Mouse (Mus musculus) embryonic facial prominence, embryonic 14.5 days (tissue): ENCODE data around the gene Adcy4. TPM values are rescaled to one million over a fixed set of nuclear protein-coding genes. Genes with fewer than 3 reads are reported as not detected.
A peak's percentile ranks its signal among the peaks of the same experiment; 100 is the strongest.

Experiments used
- ATAC-seq: fragments of 200-750 bp; cut with Nextera tagmentation; 2 replicates; pipeline ENCODE4 v1.8.0; 2017; ENCODE audit warnings: low read depth, moderate number of reproducible peaks, moderate TSS enrichment
- DNase-seq: peaks from one replicate; pipeline ENCODE4 v3.0.0-alpha.2; 2015; ENCODE audit warnings: low spot score
- H3K27ac ChIP-seq: fragments of 300-500 bp; sonication (generic); replicated peaks from 2 replicates; pipeline ENCODE4 v1.5.1; 2014; ENCODE audit warnings: low read depth, mild to moderate bottlenecking, low read length, moderate library complexity
- H3K27me3 ChIP-seq: fragments of 300-500 bp; sonication (generic); replicated peaks from 2 replicates; pipeline ENCODE4 v1.6.1; 2014; ENCODE audit warnings: low read length; ENCODE audit not compliant: control insufficient read depth, insufficient read depth
- H3K36me3 ChIP-seq: fragments of 300-500 bp; sonication (generic); 2 replicates; pipeline ENCODE4 v1.6.1; 2014; ENCODE audit warnings: low read length, mixed read lengths; ENCODE audit not compliant: control insufficient read depth, insufficient read depth
- H3K4me1 ChIP-seq: fragments of 300-500 bp; sonication (generic); 2 replicates; pipeline ENCODE4 v1.6.1; 2014; ENCODE audit warnings: antibody characterized with exemption, low read length; ENCODE audit not compliant: control insufficient read depth, insufficient read depth
- H3K4me2 ChIP-seq: fragments of 300-500 bp; sonication (generic); 2 replicates; pipeline ENCODE4 v1.6.1; 2014; ENCODE audit warnings: low read depth, mild to moderate bottlenecking, low read length, moderate library complexity, mixed read lengths
- H3K4me3 ChIP-seq: fragments of 300-500 bp; sonication (generic); 2 replicates; pipeline ENCODE4 v1.5.1; 2014; ENCODE audit warnings: low read depth, mild to moderate bottlenecking, low read length
- H3K9ac ChIP-seq: fragments of 300-500 bp; sonication (generic); 2 replicates; pipeline ENCODE4 v1.6.1; 2014; ENCODE audit warnings: low read depth, mild to moderate bottlenecking, low read length, moderate library complexity, mixed read lengths
- H3K9me3 ChIP-seq: fragments of 300-500 bp; sonication (generic); 2 replicates; pipeline ENCODE4 v1.6.1; 2016; ENCODE audit warnings: low read length; ENCODE audit not compliant: control insufficient read depth
- WGBS: fragments of 180-500 bp; shearing (Covaris S2); extraction: QIAGEN DNeasy Blood & Tissue Kit; methylation state at CpG from one replicate; pipeline ENCODE4 v1.1.7; 2014; 5-methylcytosine and 5-hydroxymethylcytosine counted together
- polyA plus RNA-seq: library from polyadenylated mRNA; unstranded; fragments of >200 nt; fragmentation: Nextera tagmentation; extraction: Ambion mirVana; gene quantifications from 2 replicates; pipeline ENCODE4 v1.2.1, GENCODE M21; 2014

The Adcy4 gene
- polyA plus RNA-seq, 1 experiment from 2014 or later, result 13.4 TPM

DNA sequence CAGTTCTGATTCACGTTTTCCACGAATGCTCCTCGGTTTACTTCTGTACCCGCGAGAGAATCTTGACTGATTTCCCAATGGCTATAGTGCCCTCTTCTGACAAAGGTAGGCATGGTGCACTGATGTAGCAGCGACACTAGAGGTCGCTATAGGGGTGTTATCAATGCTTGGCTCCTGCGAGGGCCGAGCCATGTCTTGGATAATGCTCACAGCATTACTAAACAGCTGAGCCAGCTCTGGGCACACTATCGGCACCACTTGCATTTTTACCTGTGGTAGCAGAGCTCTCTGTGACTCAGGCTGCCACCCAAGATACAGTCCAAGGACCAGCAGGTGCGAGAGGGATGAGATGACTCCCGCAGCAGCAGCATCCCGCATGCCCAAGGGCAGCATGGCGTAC is 2.6 kb downstream of the Adcy4 start:
- 0 out of 2 replicates have a peak, but pooled peaks cover 9% of the 10 kb centered on the region for H3K36me3 ChIP-seq
- H3K9me3 ChIP-seq, result no peaks in the 10 kb centered on the region
- DNase-seq (peak; percentile 93), ATAC-seq (peak; percentile 79)
- peak overlapping the region; percentile 28 for H3K4me3 ChIP-seq
- peak overlapping the region; percentile 60 for H3K4me2 ChIP-seq
- no peak overlapping the region for H3K9ac ChIP-seq
- no peak overlapping the region for H3K27ac ChIP-seq
- peaks cover 9% of the 10 kb centered on the region; the same call in 1 of the 2 replicates for H3K27me3 ChIP-seq
- 16% methylated on average over 14 of the region's 14 CpGs for WGBS
- peaks cover 15% of the 10 kb centered on the region for H3K4me1 ChIP-seq

- DNase-seq, result no peak
- Histone ChIP-seq H3K4me3 (no peak overlapping the region), H3K4me1 (peaks cover 15% of the 10 kb centered on the region), H3K36me3 (0 out of 2 replicates have a peak, but pooled peaks cover 9% of the 10 kb centered on the region), H3K9me3 (no peaks in the 10 kb centered on the region), H3K4me2 (no peak overlapping the region), H3K9ac (no peak overlapping the region), H3K27me3 (peaks cover 5% of the 10 kb centered on the region; the same call in 1 of the 2 replicates), H3K27ac (no peak overlapping the region)
- WGBS, result 81% methylated on average over 11 of the region's 11 CpGs
- ATAC-seq, result no peak
Measured at GRCm38 (mm10) chr14:55780736-55781135, 3.2 kb downstream of the Adcy4 start.

DNA sequence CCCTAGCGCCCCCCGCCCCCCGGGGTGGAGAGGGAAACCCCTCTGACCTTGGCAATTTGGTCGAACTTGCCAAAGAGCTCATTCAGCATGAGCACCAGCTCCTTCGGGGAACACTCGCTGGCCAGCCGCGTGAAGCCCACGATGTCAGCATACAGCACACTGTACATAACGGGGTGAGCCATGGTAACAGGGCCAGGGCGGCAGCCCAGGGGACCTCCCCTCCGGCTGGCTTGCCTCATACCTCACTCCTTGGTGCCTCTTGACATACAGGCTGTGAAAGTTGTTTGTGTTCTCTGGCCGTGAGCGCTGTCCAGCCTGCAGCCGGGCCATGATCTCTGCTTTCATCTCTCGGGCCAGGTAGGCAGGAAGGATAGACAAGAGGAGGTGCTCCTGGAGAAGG is 4.2 kb downstream of the Adcy4 start:
- DNase-seq, result no peak
- 53% methylated on average over 16 of the region's 16 CpGs for WGBS
- Histone ChIP-seq H3K4me3 (no peak overlapping the region), H3K4me2 (no peak overlapping the region), H3K9me3 (no peaks in the 10 kb centered on the region), H3K36me3 (peaks cover 14% of the 10 kb centered on the region; the same call in 1 of the 2 replicates), H3K27me3 (peaks cover 5% of the 10 kb centered on the region; the same call in 1 of the 2 replicates), H3K4me1 (peaks cover 15% of the 10 kb centered on the region), H3K9ac (no peak overlapping the region), H3K27ac (no peak overlapping the region)
- no peak for ATAC-seq

- peaks cover 15% of the 10 kb centered on the region for H3K4me1 ChIP-seq
Measured at GRCm38 (mm10) chr14:55778686-55779085, 5.2 kb downstream of the Adcy4 start.

DNA sequence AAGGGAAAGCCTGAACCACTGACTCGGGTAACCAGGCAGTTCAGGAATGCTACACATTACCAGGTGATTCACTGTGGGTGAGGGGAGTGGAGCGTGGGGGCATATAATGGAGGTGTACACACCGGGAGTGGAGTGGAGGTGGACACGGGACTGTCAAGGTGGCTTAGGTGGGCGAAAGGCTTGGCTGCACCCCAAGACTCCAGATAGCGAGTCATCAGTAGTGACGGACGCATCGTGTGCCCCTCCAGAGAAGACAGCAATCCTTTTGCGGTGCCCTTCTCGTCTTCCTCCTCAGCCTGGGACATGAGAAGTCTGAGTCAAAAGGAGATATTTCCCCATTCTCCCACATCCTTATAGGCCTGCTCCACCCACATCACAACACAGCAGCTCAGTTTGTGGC is 6.1 kb downstream of the Adcy4 start:
- 87% methylated on average over 11 of the region's 11 CpGs for WGBS
- ATAC-seq (no peak), DNase-seq (no peak)
- H3K9me3 ChIP-seq, result no peaks in the 10 kb centered on the region
- no peak overlapping the region for H3K4me3 ChIP-seq
- no peak overlapping the region for H3K9ac ChIP-seq
- H3K36me3 ChIP-seq, result peaks cover 16% of the 10 kb centered on the region; the same call in 1 of the 2 replicates
- no peak overlapping the region for H3K4me2 ChIP-seq
- no peak overlapping the region for H3K27ac ChIP-seq
- peaks cover 14% of the 10 kb centered on the region for H3K4me1 ChIP-seq
- H3K27me3 ChIP-seq, result peaks cover 5% of the 10 kb centered on the region; the same call in 1 of the 2 replicates

More at GRCm38 (mm10) chr14:55778686-55779085, 5.2 kb downstream of the Adcy4 start:
- Histone ChIP-seq H3K4me2 (no peak overlapping the region), H3K27ac (no peak overlapping the region), H3K36me3 (peaks cover 16% of the 10 kb centered on the region; the same call in 1 of the 2 replicates), H3K4me3 (no peak overlapping the region), H3K9me3 (no peaks in the 10 kb centered on the region), H3K27me3 (peaks cover 5% of the 10 kb centered on the region; the same call in 1 of the 2 replicates), H3K9ac (no peak overlapping the region)
- DNase-seq (no peak), ATAC-seq (no peak)
- 88% methylated on average over 15 of the region's 15 CpGs for WGBS

DNA sequence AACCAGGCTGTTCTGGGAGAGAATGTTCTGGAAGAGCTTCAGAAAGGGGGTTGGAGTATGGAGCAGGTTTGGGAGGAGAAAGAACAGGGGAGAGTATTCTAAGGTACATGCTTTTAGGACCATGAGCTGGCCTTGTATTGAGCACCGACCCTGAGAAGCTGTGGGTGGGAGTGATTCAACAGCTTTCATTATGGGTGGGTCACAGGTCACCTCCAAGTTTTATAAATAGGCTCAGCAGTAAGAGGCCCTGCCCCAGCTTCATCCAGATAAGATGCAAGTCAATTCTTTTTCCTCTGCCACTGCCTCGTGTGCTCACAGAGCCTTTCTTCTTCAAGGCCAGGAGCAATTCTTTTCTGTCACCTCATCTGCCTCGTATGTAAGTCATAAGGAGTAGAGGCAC is 6.7 kb downstream of the Adcy4 start:
- ATAC-seq (no peak), DNase-seq (no peak)
- no peaks in the 10 kb centered on the region for H3K9me3 ChIP-seq
- peaks cover 16% of the 10 kb centered on the region; the same call in 1 of the 2 replicates for H3K36me3 ChIP-seq
- H3K27me3 ChIP-seq, result peaks cover 5% of the 10 kb centered on the region; the same call in 1 of the 2 replicates
- no peak overlapping the region for H3K27ac ChIP-seq
- no peak overlapping the region for H3K4me2 ChIP-seq
- H3K9ac ChIP-seq, result no peak overlapping the region
- H3K4me3 ChIP-seq, result no peak overlapping the region
- WGBS, result 37% methylated on average over 3 of the region's 3 CpGs
- H3K4me1 ChIP-seq, result peaks cover 8% of the 10 kb centered on the region

DNA sequence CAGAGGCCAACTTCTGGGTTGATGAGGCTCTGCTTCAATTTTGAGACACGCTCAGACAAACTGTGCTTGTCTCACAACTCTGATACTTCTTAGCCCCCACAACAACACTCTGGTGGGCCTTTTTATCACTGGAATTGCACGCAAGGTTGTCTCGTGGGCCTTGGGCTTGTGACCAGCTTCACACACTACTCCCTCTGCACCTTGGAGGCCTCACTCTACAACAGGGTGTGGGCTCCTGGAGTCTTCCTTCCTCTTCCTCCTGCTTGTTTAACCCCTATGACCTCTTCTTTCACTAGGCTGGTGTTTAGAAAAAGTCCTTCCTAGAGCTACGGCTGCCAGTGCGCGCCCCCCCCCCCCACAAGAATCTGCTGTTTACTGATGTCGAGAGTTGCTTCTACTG is 7.2 kb downstream of the Adcy4 start:
- H3K4me2 ChIP-seq, result no peak overlapping the region
- no peak for ATAC-seq
- 58% methylated on average over 7 of the region's 7 CpGs for WGBS
- H3K9me3 ChIP-seq, result no peaks in the 10 kb centered on the region
- no peak overlapping the region for H3K9ac ChIP-seq
- H3K27ac ChIP-seq, result no peak overlapping the region
- peaks cover 4% of the 10 kb centered on the region for H3K4me1 ChIP-seq
- peaks cover 16% of the 10 kb centered on the region; the same call in 1 of the 2 replicates for H3K36me3 ChIP-seq
- DNase-seq, result no peak
- peaks cover 3% of the 10 kb centered on the region; the same call in 1 of the 2 replicates for H3K27me3 ChIP-seq
- H3K4me3 ChIP-seq, result no peak overlapping the region

DNA sequence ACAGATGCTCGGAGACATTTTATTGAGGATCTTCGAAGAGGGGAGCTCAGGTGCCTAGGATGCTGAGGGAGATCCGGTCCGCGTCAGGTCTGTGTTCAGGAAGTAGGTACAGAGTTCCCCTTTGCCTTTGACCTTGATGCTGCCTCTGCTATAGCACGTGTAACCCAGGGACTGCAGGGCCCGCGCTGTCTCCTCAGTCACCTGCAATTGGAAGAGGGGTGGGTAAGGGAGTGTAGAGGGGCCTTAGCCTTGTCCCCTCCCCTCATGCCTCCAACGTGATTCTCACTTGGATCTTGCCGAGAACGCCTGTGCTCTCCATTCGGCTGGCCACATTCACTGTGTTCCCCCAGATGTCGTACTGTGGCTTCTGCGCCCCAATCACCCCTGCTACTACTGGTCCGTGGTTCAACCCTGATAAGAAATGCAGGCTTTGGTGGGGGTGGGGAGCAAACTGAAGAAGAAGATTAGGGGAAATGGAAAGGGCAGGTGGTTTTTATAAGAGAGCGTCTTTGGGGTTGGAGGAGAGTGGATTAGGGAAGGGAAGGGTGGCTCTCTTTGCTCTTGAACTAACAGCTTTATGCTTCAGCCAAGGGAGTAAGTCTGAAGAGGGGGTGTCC is 14.7 kb downstream of the Adcy4 start:
- WGBS, result 72% methylated on average over 16 of the region's 16 CpGs
- no peak for ATAC-seq
- peaks cover 29% of the 10 kb centered on the region for H3K27me3 ChIP-seq
- H3K9ac ChIP-seq, result no peak overlapping the region
- H3K9me3 ChIP-seq, result no peaks in the 10 kb centered on the region
- no peak overlapping the region for H3K27ac ChIP-seq
- H3K4me2 ChIP-seq, result no peak overlapping the region
- no peak overlapping the region for H3K4me3 ChIP-seq
- DNase-seq, result no peak
- no peaks in the 10 kb centered on the region; the same call in 1 of the 2 replicates for H3K36me3 ChIP-seq
- no peaks in the 10 kb centered on the region; the same call in 1 of the 2 replicates for H3K4me1 ChIP-seq

- Histone ChIP-seq H3K36me3 (no peaks in the 10 kb centered on the region; the same call in 1 of the 2 replicates), H3K9ac (no peak overlapping the region), H3K27me3 (peaks cover 29% of the 10 kb centered on the region), H3K9me3 (no peaks in the 10 kb centered on the region), H3K27ac (no peak overlapping the region), H3K4me3 (no peak overlapping the region), H3K4me1 (no peaks in the 10 kb centered on the region; the same call in 1 of the 2 replicates), H3K4me2 (no peak overlapping the region)
- ATAC-seq, result no peak
- WGBS, result 83% methylated on average over 6 of the region's 6 CpGs
- no peak for DNase-seq
Measured at GRCm38 (mm10) chr14:55768555-55768954, 15.3 kb downstream of the Adcy4 start.
